Mouse (Mus musculus) left cerebral cortex, adult 2 months (tissue): Measurements from ENCODE around the gene Nrip1. TPM values are rescaled to one million over a fixed set of nuclear protein-coding genes. Genes with fewer than 3 reads are reported as not detected.

Experiments
- DNase-seq, 2 experiments: peaks; one replicate each; pipeline ENCODE4 v3.0.0; 2021 to 2022; ENCODE audit warnings: low spot score in 2 of 2, mixed read lengths in 1 of 2; ENCODE audit errors: extremely low spot score in 1 of 2
- H3K27ac ChIP-seq: fragments of 200-600 bp; 2 replicates; pipeline ENCODE4 v1.8.1; 2022
- H3K4me3 ChIP-seq: fragments of 200-600 bp; 2 replicates; pipeline ENCODE4 v1.8.1; 2022
- CTCF ChIP-seq: fragments of 200-600 bp; IDR thresholded peaks from 2 replicates; pipeline ENCODE4 v1.8.1; 2022; ENCODE audit warnings: antibody characterized with exemption, mild to moderate bottlenecking, moderate library complexity
- intact Hi-C: fragments of 180-260 bp; cut with DNase I; formaldehyde crosslinking; loops from one replicate; pipeline ENCODE4 v1.15.1; 2025
- total RNA-seq, 2 experiments: library from RNA; stranded (reverse); gene quantifications; 2 replicates each; pipeline ENCODE4 v1.2.3; 2021

Nrip1 gene
- total RNA-seq, 2 experiments from 2014 or later: 53.4 to 54.3 TPM

DNA sequence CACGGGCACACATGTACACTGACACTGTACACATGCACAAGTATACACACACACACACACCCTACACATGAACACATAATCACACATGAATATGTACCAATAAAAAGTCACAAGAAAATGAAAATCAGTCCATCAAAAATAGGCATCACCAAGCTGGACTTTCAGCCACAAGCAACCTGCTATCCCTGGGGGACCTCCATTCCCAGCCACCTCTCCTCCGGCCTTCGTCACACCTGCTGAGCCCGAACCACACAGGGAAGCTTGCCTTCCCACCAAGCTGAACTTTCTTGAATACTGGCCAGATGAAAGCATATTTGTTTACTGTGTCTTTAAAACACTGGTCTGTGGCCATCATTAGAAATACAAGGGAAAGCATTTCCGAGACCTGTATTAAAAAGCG lies 70.2 kb downstream of the Nrip1 start:
- H3K27ac ChIP-seq: no peak overlapping the region
- no peak overlapping the region for H3K4me3 ChIP-seq
- intact Hi-C loops: no loop called here
- no peak for TF ChIP-seq CTCF
- no peak for DNase-seq

GRCm38 (mm10) chr16:76301728-76302050 lies 71.9 kb downstream of the Nrip1 start:
- intact Hi-C loops: no loop called here
- H3K4me3 ChIP-seq: no peak overlapping the region
- no peak overlapping the region for H3K27ac ChIP-seq
- no peak for DNase-seq
- no peak for TF ChIP-seq CTCF

GRCm38 (mm10) chr16:76301037-76301727 lies 72.4 kb downstream of the Nrip1 start:
- intact Hi-C loops: no loop called here
- DNase-seq: no peak
- no peak overlapping the region for H3K27ac ChIP-seq
- TF ChIP-seq CTCF: no peak
- no peak overlapping the region for H3K4me3 ChIP-seq

- Histone ChIP-seq H3K4me3 (no peak overlapping the region), H3K27ac (no peak overlapping the region)
- no peak for TF ChIP-seq CTCF
- intact Hi-C loops: no loop called here
- DNase-seq: no peak
Observed at GRCm38 (mm10) chr16:76300452-76300851, 73.2 kb downstream of the Nrip1 start.

DNA sequence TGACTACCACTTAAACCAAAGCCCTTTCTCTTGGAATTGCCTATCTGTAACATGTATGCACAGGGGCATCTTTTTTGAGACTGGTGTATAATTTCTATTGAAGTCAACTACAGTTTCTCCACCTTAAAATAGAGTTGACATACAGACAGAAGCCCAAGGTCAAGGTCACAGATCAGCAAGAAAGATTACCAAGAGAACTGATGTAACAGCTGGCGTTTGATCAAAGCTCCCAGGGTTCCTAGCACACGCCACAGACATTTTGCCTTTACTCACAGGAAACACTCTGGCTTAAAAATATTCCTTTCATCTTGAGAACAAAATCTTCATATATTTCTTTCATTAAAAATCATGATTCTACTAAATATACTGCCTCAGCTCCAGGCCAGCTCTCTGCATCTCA lies 74.1 kb downstream of the Nrip1 start:
- intact Hi-C loops: no loop called here
- no peak for TF ChIP-seq CTCF
- Histone ChIP-seq H3K27ac (no peak overlapping the region), H3K4me3 (no peak overlapping the region)
- DNase-seq: no peak

- TF ChIP-seq CTCF: no peak
- DNase-seq: no peak
- H3K4me3 ChIP-seq: no peak overlapping the region
- no peak overlapping the region for H3K27ac ChIP-seq
- intact Hi-C loops: no loop called here
Observed at GRCm38 (mm10) chr16:76295322-76295721, 78.3 kb downstream of the Nrip1 start.

DNA sequence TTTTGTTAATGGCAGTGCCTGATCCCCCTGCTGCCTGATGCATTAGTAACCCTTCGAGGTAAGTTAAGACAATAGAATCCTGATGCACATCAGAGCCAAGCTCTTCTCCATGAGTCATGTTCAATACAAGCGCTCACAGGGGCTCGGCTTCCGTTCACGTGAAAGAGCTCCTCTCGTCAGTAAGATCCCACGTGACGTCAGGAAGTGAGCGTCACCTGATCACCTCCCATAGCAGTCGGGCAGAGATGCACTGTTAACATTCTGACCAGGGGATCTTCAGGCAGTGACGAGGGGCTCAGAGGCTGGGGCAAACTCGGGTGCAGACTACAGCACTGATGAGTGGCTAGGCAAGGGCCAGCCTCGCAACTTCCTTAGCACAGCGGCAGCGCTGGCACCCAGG lies 79.1 kb downstream of the Nrip1 start:
- TF ChIP-seq CTCF: no peak
- no peak overlapping the region for H3K27ac ChIP-seq
- no peak overlapping the region for H3K4me3 ChIP-seq
- no peak for DNase-seq
- intact Hi-C loops: loop anchor here (5.0 kb wide), 1 partner anchor 78 kb away; the partner anchor contains the start of gene Nrip1

DNA sequence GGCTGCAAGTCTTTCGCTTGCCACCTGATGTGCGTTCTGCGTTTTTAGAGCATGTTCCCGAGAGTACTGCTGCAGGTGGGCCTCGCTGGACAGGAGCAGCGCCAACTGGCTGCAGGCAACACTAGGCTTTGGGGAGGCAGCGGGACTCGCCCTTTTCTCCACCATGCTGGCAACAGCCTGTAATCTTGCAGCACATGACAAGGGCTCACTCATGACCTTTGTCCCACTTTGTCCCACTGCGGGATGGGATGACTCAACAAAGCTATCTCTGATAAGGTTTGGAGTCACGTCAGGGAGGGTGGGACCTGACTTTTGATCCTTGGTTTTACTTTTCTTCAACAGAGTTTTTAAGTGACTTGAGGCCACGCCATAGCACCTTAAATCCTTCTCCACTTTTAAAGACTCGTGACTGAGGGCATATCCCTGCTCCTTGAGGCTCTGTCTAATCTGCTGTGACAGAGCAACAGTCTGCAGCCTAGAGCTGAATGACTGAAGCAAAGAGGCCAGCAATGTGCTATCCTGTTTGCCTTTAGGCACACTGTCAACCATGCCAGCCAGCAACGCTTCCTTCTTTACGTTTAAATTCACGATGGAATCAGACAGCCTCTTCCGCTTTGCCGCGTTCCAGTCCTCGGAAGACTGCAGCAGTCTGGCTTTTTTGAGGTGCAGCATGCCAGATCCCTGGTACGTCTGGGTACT lies 79.7 kb downstream of the Nrip1 start:
- no peak overlapping the region for H3K27ac ChIP-seq
- TF ChIP-seq CTCF: no peak
- intact Hi-C loops: loop anchor here (5.0 kb wide), 1 partner anchor 78 kb away; the partner anchor contains the start of gene Nrip1

DNA sequence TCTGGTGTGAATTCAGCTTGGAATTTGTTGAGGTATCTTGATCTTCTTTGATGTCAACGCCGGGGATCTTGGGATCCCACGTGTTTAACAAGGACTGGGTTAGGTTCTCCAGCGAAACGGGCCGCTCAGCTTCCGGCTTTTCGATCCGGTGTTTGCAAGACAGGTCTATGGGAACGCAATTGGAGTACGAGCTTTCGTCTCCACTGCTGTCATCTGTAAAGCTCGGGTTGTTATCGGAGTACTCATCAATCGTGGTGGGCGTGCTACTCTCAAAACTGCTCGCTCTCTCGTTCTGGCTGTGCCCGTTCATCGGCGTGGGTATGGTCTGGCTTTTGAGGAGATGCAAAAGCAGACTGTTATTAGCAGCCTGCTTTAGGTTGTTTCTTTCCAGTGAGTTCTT lies 80.5 kb downstream of the Nrip1 start:
- H3K27ac ChIP-seq: no peak overlapping the region
- intact Hi-C loops: loop anchor here (5.0 kb wide), 1 partner anchor 79 kb away; the partner anchor contains the start of gene Nrip1
- DNase-seq: no peak
- H3K4me3 ChIP-seq: no peak overlapping the region
- TF ChIP-seq CTCF: no peak

More for the DNA sequence above, 79.7 kb downstream of the Nrip1 start:
- DNase-seq: no peak
- no peak overlapping the region for H3K4me3 ChIP-seq

DNA sequence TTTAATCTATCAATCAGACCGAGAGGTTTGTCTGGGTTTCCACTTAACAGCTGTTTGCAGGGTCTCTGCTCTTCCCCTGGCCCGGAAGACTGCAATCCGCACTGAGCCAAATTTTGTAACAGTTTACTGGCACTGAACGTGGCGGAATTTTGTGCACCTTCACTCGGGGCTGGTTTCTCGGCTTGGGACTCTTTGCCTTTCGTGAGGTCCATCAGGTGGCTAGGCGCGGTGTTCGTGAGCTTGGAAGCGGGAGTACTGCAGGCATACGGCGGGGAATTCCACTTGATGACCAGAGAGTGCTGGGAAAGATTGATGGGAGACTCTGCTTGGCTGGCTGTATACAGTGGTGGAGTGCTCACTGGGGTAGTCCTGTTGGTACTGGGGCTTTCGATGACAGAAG lies 81.0 kb downstream of the Nrip1 start:
- no peak overlapping the region for H3K4me3 ChIP-seq
- no peak overlapping the region for H3K27ac ChIP-seq
- DNase-seq: no peak
- intact Hi-C loops: loop anchor here (5.0 kb wide), 1 partner anchor 80 kb away; the partner anchor contains the start of gene Nrip1
- no peak for TF ChIP-seq CTCF

DNA sequence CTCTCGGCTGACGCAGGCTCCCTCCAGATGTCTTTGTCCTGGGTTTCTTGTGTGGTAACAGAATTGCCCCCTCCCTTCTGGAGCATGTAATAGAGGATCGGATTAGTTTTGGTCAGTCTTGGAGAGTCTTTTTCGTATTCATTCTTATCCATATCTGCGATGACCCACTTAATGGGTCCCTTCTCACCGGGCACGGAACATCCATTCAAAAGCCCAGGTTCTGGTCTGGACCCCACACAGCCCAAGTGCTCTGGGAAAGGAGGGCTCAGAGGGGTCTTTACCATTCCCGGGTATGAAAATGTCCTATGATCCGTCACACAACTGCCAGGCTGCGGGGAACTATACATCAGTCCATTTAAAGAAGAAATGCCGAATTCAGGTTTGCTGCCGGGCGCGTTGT lies 82.3 kb downstream of the Nrip1 start:
- DNase-seq: no peak
- Histone ChIP-seq H3K4me3 (no peak overlapping the region), H3K27ac (no peak overlapping the region)
- no peak for TF ChIP-seq CTCF
- intact Hi-C loops: loop anchor here (5.0 kb wide), 1 partner anchor 81 kb away; the partner anchor contains the start of gene Nrip1

- intact Hi-C loops: no loop called here
- TF ChIP-seq CTCF: no peak
Observed at GRCm38 (mm10) chr16:76289495-76289894, 84.1 kb downstream of the Nrip1 start.

More at GRCm38 (mm10) chr16:76289495-76289894, 84.1 kb downstream of the Nrip1 start:
- H3K27ac ChIP-seq: no peak overlapping the region
- H3K4me3 ChIP-seq: no peak overlapping the region
- DNase-seq: no peak
